Mouse (Mus musculus) CD4-positive, CD25-positive, alpha-beta regulatory T cell, adult 2 months (primary cell): ENCODE results near the gene Unc13a.
"Not testable (repeated sequence)": the region's sequence is repeated elsewhere in the genome, so short reads cannot be mapped to it uniquely, and the experiment has no call there.

ENCODE experiments used
- DNase-seq: peaks from one replicate; pipeline ENCODE4 v3.0.0-alpha.2; 2012; ENCODE audit warnings: low read depth, low spot score

Gene Unc13a

DNA sequence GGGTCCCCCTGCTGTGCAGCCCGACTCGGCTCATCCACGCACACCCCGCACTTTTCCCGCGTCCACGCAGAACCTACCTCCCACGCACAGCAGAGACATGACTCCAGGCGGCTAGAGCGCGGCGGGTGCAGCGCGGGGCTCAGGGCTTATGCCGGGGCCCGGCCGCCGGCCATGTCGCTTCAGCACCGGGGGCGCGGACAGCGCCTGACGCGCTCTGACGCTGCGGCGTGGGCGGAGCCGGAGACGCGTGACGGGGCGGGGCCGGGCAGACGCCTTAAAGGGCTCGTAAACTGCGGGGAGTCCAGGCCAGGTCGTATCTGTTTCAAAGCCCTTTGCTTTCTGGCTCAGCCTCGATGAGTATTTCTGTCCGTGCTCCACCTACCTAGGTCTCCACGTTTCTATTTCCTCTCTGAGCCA, at the start of gene Unc13a:
TSS of gene Unc13a (minus strand) at position 209 of the 417 bp plus-strand sequence.
- peak; percentile 95 for DNase-seq

DNA sequence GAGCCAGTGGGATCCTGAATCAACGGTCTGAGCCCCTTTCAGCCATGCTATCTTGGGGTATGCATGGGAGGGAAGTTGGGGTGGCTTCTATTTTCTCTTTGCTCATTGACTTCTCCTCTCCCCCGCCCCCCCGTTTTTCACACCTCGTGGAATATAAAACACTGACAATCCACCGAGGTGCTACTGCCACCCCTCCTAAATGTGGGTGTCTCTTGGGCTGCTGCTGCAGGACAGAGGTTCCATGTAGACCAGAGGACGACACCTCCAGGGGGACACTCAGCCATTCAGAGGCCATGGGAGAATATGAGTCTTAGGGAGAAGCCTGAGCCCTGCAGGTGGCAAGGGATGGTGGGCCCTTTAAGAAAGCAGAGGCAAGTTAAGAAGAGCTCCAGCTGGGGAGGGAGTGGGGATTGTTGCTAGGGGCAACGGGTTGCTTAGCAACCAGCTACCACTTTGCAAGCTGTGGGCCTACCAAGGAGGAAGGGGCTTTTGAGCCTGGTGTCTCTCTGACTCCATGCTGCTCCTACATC, 48.4 kb upstream of the Unc13a start:
- no peak for DNase-seq

DNA sequence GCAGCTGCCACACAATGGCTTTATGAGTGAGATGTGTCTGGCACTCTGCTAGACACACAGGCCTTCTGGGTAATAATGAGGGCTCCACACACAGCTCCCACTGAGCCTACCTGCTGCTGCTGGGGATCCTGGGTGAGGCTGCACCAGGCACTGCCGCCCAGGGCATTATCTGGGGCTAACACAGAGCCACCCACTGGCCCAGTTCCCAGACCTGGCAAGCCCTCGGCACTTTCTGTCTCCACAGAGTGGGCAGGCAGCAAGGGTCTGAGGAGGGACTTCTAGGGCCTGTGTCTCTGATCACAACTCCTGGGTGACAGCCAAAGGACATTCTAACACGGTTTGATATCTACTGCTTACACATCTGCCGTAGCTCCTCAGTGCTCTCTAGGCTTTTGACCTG, 47.7 kb upstream of the Unc13a start:
- DNase-seq, result no peak

DNA sequence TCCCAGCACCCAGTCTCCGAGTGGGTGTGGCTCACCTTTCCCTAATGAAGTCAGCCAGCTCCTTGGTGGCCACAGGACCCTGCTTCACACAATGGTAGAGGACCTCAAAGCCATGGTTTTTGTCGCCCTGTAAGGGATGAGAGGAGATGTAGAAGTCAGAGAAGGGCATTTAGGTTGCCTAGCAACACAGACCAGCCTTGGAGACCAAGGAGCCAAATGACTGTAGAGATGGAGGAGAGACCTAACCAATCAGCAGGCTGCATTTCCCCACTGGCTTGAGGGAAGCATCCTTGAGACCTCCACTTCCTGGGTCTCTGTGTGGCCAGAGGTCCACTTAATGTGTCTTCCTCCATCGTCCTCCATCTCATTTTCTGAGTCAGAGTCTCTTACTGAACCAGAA, 46.7 kb upstream of the Unc13a start:
- DNase-seq, result no peak

DNA sequence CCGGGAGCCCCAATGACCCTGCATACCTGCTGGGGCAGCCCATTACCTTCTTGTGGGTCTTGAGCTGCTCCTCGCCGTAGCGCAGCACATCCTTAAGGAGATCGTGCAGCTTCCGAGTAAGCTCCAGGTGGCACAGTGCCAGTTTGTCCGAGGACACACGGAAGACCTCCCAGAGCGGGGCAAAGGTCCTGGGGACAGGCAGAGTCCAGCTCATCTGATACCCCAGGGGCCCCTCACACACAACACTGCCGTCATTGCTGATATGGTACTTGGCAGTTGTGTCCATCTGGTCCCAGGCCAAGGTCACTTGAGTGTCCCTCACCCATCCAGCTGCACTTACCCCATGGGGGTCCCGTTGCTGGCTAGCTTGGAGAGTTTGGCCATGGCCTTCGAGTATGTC, 45.5 kb upstream of the Unc13a start:
- no peak for DNase-seq

DNA sequence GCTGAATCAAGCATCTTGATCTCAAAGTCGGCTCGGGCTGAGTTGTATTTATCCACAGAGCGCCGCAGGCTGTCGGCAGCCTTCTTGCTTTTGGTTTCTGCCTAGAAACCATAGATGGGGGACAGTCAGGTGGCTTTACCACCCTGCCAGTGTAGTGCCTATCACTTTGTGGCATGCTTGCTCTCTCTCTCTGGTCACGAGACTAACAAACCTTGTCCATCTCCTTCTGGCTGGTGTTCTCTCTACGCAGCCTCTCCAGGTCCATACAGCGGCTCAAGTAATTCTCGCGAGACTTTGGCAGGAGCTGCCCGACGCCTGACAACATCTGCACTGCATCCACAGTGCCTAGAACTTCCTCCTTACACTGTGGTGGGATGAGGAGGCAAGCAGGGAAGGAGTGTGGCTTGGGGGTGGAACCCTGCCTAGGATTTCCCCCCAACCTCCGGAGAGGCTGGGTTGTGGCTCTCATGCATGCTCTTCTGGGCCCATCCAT, 45.0 kb upstream of the Unc13a start:
- no peak for DNase-seq

DNA sequence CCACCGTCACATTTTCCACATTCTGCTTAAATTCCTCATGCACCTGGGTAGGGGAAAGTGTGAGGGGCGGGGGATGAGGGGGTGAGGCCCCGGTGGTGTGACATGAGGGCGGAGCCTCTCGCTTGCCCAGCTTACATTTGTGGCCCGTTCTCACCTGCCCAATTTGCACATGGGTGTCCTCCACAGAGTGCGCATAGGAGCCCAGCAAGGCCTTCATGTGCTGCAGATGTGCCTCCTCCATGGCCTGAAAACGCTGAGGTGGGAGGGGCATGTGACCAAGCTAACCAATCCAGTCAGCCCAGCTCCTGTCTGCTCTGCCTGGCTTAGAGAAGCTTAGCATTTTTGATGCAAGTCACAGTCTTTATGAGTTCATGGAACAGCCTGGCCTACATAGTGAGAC, 44.0 kb upstream of the Unc13a start:
- DNase-seq, result no peak

DNA sequence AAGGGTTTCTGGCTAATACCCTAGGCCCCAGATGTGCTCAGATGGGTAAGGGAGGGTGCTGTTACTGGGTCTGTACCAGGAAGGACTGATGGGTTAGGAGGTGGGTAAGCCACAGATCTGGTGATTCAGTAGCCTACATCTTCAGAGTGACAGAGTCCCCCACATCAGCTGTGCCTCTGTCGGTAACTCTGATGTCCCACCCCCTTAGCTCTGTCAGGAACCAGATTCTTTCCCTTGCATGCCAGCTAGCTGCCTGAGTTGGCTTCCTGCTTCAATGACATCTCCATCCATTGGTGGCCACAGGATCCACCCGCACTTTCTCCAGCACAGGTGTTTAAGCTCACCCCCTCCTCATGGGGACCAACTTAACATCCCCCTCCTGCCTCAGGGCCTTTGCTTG, 40.0 kb upstream of the Unc13a start:
- DNase-seq, result no peak

DNA sequence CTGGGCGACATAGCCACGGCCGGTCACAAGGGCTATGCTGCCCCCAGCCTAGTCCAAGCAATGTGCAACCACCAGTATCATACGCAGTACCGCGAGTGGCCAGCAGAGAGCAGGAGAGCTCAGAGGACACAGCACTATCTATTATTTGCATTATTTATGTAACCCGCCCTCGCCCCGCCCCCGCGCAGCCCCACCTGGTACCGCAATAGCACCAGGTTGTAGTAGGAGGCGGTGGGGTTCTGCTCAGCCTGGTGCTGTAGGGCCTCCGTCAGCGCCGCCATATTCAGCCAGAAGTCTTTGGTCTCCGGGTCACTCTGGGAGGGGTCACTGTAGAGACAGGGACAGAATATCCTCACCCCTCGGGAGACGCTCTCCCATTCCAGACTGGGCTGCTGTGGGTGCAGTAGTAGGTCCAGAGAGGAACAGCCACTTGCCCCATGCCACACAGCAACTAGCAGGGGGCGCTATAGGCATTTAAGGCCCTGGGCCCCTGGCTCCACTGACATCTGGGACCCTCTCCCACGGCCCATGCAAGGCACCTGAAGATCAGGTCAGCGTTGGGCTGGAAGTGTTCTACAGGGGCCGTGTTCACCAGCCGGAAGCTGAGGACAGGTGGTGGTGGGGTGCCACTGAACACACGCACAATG, 38.4 kb upstream of the Unc13a start:
- peak; percentile 86 for DNase-seq

DNA sequence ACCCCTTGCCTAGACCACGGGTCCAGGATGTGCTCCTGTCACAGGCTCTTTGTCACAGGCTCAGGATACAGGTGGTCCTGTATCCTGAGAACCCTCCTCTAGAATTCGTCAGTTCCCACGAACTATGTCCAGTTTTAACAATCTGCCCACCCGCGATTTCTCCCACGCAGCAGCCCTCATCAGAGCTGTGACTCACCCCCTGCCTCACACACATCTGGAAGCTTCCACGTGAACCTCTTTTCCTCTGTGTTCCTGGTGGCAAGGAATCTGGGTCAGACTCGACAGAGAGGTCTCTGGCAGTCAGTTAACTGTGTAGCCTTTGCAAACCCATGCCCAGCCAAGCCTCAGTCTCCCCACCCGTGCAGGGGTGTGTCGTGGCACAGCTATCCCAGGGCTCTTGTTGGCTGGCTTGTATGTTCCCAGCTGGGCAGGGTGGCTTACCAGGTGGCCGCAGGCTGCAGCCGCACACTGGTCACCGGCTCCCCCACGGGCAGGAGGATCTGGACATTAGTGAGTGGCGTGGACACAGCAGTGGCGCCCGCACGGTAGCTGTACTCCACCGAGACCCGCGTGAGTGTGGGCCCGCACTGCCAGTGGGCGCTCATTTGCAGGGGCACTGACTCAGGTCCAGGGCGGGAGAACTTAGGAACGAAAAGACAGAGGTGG, 37.7 kb upstream of the Unc13a start:
- DNase-seq, result no peak

DNA sequence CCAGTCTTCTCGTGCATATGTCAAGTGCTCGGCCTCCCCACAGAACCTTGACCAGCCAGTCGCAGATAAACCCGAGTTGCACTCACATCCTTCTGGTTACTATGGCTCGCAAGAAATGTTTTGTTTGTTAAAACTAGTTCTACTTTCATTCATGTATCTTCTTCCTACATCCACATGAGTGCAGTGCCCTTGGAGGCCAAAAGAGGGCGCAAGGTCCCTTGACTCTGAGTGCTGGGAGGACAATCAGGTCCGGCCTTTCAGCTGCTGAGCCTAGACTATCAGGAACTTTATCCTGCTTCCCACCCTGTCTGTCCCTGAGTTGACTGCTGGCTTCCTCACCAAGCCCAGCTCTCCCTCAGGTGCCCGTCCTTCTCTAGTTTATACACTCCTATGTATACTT, 36.3 kb upstream of the Unc13a start:
- peak; percentile 83 for DNase-seq

DNA sequence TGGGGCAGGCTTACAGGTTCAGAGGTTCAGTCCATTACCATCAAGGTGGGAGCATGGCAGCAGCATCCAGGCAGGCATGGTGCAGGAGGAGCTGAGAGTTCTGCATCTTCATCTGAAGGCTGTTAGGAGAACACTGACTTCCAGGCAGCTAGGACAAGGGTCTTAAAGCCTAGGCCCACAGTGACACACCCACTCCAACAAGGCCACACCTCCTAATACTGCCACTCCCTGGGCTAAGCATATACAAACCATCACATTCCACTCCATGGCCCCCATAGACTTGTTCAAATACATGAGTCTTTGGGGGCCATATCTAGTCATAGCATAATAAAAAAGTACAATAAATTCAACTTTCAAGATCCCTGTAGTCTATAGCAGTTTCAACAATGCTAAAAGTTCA, 31.8 kb upstream of the Unc13a start:
- DNase-seq, result not testable (repeated sequence)

DNA sequence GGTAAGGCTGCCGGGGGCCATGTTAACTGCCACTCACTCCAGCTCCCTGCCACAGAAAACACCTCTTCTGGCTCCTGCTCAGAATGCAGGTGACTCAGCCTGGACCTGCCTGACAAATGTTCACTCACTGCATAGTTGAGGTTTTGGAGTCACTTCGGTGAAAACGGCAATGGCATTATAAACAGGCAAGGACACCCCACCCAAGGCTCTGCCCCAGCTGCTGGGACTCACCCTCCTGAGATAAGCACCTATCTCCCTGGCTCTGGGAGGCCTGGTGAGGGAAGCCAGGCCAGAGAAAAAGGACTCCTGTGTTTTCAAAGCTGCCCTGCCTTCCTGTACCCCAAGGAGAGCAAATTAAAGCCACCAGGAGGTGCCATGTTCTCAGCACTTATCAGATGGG, 31.4 kb upstream of the Unc13a start:
- DNase-seq, result no peak

DNA sequence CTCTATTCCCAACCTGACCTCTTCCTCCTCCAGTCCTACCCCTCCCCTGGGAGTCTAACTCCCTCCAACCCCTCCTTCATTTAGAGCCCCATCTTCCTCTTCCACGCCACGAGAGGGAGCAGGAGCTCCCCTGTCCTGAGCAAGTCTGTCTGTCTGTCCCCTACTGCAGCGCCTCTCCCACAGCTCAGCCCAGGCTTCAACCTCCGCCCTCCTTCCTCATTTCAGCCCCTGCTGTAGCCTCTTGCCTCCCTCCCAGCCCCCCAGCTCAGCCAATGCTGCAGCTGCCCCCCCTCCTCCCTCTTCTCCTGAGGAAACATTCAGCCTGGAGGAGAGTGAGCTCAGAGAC, 30.5 kb upstream of the Unc13a start:
- peak; percentile 60 for DNase-seq

DNA sequence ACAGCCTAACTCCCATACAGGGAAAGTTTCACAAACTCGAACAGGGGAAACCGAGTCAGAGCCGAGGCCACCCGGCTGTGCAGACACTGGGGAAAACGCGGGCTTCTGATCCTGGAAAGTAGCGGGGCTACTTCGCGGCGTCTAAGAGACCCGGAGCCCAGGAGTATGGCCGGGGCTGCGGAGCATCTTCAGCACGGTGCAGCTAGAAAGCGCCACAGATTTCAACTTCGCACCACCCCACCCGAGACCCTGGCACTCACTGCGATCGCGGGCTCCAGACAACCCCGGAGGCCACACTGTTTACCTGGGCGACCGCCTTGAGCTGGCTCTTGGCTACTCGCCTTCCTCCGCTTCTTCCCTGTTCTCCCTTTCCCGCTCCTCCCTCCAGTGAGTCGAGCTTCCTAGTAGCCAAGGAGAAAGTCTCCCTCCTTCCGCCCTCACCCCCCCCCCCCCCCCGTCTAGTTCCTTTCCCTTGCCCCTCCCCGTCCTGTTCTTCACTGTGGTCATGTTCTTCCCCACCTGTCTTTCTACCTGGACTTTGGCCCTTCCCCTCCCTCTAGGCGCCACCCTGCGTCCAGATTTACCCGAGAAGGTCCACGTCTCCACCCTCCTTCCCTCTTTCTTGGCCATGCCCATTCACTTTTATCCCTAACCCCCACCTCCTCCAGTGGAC, 30.0 kb upstream of the Unc13a start, which contains the start of gene B3gnt3:
TSS of gene B3gnt3 (minus strand) at position 376 of the 673 bp plus-strand sequence.
- DNase-seq, result peak; percentile 32

DNA sequence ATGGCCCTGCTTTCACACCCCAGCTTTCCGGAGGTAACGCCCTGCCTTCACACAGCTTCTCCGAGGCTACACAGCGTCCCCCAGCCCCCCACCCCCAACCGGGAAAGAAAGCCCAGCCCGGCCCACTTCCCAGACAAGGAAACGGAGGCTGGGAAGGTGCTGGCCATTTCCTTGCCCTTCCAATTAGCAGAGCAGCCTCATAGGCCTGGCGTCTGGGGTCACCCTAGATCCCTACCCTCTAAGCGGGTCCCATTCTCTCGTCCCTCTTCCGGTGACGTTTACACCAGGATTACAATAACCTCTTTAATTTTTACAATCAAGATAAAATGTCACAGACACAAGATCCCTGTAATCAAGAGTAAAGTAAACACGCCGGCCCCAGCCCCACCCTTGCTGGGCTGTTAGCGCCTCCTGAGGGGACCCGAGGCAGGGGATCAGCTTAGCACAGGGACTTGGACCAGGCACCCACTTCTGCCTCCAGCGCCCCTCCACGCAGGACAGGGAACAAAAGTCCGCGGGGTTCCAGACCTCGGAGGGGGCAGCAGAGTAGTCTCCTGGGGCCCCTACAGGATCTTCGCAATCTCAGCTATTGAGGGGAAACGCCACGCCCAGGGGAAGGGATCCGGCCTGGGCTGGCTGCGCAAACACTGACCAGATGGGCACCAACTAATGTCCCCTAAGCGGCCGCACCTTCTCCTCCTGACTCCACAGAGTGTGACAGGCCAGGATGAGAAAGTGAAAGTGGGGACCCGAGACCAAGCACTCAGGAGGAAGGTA, 29.1 kb upstream of the Unc13a start:
- DNase-seq, result peak; percentile 32

DNA sequence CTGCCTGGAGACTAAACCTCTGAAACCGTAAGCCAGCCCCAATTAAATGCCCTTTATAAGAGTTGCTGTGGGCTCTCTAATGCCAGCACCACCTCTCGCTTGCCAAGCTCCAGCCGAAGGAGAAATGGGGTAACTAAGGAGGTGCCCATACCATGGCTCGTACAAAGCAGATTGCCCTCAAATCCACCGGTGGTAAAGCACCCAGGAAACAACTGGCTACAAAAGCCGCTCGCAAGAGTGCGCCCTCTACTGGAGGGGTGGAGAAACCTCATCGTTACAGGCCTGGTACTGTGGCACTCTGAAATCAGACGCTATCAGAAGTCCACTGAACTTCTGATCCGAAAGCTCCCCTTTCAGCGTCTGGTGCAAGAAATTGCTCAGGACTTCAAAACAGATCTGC, 23.9 kb upstream of the Unc13a start:
- peak; percentile 55 for DNase-seq

DNA sequence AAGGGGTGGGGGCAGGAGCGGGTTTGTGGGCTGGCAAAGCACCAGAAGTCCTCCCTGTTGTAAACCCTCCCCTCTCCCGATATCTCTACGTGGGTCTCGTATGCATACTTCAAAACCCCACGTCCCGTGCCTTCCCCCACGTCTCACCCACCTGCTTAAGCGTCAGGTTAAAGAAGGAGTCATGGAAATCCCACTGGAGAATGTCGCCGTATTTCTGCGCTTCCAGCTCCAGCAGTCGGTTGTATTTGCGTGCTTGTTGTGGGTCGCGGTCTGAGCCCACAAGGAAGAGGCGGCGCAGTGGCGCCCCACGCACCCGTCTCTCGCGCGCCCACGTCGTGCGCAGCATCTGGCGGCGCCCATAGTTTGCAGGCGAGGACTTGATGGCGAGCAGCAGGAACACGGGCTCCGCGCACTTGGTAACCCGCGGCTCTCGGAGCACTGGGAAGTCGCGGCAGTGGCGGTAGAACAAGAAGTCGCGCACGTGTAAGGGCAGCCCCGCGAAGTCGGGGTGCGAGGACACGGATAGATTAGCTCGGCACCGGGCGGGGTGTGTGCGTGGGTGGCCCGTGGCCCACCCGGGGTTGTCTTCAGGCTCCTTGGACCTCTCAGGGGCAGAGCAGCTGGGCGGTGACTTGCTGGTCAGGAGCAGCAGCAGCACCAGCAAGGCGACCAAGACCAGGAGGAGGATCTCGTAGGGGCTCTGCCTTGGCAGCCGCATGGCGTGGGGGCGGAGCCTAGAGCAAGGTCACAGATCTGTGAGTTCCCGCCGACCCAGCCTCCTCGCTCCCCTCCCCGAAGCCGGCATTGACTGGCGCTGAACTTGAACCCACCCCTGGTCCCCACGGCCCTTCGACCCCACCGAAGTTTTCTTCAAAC, 21.8 kb upstream of the Unc13a start:
- DNase-seq, result peak; percentile 68

DNA sequence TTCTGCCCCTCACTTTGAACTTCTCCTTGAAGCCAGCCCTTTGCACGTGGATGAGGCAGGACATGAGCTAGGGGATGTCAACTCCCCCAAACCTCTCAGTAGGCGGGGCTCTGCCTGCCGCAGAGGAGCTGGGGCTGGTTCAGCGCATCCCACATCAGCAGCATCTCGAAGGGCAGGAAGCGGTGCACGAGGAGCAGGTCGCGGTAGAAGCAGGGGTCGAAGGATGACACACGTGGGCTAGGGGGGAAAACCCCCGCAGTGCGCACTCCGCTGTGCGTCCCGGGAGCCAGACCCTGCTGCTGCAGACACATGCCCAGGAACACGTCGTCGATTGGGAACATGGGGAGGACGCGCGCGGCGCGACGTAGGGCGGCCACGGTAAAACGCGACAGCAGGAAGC, 21.0 kb upstream of the Unc13a start:
- DNase-seq, result peak; percentile 84

DNA sequence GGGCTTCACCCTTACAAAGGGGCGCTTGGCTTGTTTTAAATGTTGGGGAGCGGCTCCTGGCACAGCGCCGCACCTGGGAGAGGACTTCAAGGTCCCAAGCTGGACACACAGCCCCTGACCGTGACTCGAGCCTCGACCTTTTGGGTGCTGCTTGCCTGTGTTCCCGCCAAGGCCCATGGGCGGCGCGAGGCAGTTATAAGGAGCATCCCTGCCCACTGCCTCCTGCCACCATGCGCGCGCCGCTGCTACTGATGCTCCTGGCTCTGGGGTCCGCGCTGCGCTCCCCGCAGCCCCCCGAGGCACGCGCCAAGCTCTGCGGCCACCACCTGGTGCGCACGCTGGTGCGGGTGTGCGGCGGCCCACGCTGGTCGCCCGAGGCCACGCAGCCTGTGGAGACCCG, 17.5 kb upstream of the Unc13a start, which contains the start of gene Insl3:
TSS of gene Insl3 (plus strand) at position 187 of the 400 bp plus-strand sequence.
- DNase-seq, result no peak

DNA sequence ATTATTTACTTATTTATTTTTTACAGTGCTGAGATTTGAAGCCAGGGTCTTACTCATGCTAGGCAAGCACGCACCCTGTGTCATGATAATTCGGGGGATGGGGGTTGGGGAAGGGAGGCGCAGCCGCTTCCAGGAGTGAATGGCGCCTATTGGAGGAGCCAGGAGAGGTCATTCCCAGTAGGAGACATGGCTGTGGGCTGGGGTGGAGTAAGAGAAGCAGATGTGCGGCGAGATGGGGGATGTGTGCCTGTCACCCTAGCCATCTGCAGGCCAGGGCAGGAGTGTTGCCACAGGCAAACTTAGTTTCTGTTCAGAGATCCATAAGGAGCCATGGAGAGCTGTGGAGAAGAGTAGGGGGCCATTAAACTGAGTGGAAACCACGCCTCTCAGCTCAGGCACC, 16.1 kb upstream of the Unc13a start:
- DNase-seq, result no peak
